Mouse (Mus musculus): Measurements from ENCODE around the gene Clec2l.

DNA sequence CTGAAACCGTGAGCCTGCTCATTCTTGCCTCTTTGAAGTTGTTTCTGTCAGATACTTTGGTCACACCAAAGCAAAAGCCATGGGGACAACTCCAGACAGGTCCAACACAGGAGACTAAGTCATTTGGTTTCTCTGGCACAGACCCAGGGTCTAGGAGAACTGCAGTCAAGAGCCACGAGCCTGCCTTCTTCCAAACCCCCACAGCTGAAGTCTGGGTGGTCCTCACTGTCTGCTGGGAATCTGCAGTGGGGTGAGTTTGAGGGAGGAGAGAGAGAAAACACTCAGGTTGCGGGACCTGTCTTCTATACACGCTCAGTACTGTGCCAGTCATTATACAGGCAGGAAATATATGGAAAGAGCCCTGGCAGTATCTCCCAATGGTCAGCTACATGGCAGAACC, 35.4 kb upstream of the Clec2l start:
- TF ChIP-seq CTCF (IDR thresholded peaks at IDR 0.05; ENCODE audit: low read depth, low read length) (no peak), POLR2A (IDR thresholded peaks at IDR 0.05; ENCODE audit: extremely low read depth, insufficient read depth, low read length) (no peak)

Measured in liver, adult 2 months (tissue).